Mouse (Mus musculus) right cerebral cortex, postnatal 14 days (tissue): ENCODE results near the gene Zfp36l2.
"Not testable (repeated sequence)": the region's sequence is repeated elsewhere in the genome, so short reads cannot be mapped to it uniquely, and the experiment has no call there.

Experiments used
- DNase-seq: peaks from one replicate; pipeline ENCODE4 v3.0.0; 2022

The Zfp36l2 gene

GRCm38 (mm10) chr17:84194282-84195002 lies 6.7 kb upstream of the Zfp36l2 start:
- DNase-seq = no peak

- DNase-seq = no peak
Observed at GRCm38 (mm10) chr17:84193411-84193810, 5.7 kb upstream of the Zfp36l2 start.

- DNase-seq = no peak
Observed at GRCm38 (mm10) chr17:84191946-84192345, 4.2 kb upstream of the Zfp36l2 start.

- peak; percentile 88 for DNase-seq
Observed at GRCm38 (mm10) chr17:84190885-84191284, 3.1 kb upstream of the Zfp36l2 start.

GRCm38 (mm10) chr17:84189127-84189854 lies 1.5 kb upstream of the Zfp36l2 start:
- no peak for DNase-seq

GRCm38 (mm10) chr17:84188374-84188961 lies 721 bp upstream of the Zfp36l2 start:
- DNase-seq = peak; percentile 61

GRCm38 (mm10) chr17:84187264-84187663 lies 483 bp downstream of the Zfp36l2 start:
- not testable (repeated sequence) for DNase-seq

- DNase-seq = no peak
Observed at GRCm38 (mm10) chr17:84186451-84187202, 1.1 kb downstream of the Zfp36l2 start.

GRCm38 (mm10) chr17:84185581-84186450 lies 1.9 kb downstream of the Zfp36l2 start:
- DNase-seq = peak; percentile 61

GRCm38 (mm10) chr17:84185011-84185411 lies 2.7 kb downstream of the Zfp36l2 start:
- no peak for DNase-seq

- DNase-seq = peak; percentile 51
Observed at GRCm38 (mm10) chr17:84183291-84183781, 4.4 kb downstream of the Zfp36l2 start.

- DNase-seq = no peak
Observed at GRCm38 (mm10) chr17:84182311-84183271, 5.2 kb downstream of the Zfp36l2 start.

GRCm38 (mm10) chr17:84181502-84182310 lies 6.0 kb downstream of the Zfp36l2 start:
- peak; percentile 44 for DNase-seq

GRCm38 (mm10) chr17:84180715-84181501 lies 6.8 kb downstream of the Zfp36l2 start:
- no peak for DNase-seq

GRCm38 (mm10) chr17:84179973-84180365 lies 7.8 kb downstream of the Zfp36l2 start:
- DNase-seq = no peak

GRCm38 (mm10) chr17:84179026-84179972 lies 8.4 kb downstream of the Zfp36l2 start:
- no peak for DNase-seq

GRCm38 (mm10) chr17:84177481-84177880 lies 10.3 kb downstream of the Zfp36l2 start:
- no peak for DNase-seq

- peak; percentile 2 for DNase-seq
Observed at GRCm38 (mm10) chr17:84176446-84176845, 11.3 kb downstream of the Zfp36l2 start.
